Mouse (Mus musculus) central nervous system, embryonic 11.5 days (tissue): ENCODE data around the gene Ccdc155. TPM values are rescaled to one million over a fixed set of nuclear protein-coding genes. Genes with fewer than 3 reads are reported as not detected.

Experiments
- polyA plus RNA-seq: library from polyadenylated mRNA; depleted of rRNA; stranded (reverse); fragments of >200 nt; gene quantifications from 2 replicates; pipeline ENCODE4 v1.2.3, GENCODE M21; 2012; rRNA removed

Gene Ccdc155
- polyA plus RNA-seq = 0.92 and 1.1 TPM in 2 replicates

DNA sequence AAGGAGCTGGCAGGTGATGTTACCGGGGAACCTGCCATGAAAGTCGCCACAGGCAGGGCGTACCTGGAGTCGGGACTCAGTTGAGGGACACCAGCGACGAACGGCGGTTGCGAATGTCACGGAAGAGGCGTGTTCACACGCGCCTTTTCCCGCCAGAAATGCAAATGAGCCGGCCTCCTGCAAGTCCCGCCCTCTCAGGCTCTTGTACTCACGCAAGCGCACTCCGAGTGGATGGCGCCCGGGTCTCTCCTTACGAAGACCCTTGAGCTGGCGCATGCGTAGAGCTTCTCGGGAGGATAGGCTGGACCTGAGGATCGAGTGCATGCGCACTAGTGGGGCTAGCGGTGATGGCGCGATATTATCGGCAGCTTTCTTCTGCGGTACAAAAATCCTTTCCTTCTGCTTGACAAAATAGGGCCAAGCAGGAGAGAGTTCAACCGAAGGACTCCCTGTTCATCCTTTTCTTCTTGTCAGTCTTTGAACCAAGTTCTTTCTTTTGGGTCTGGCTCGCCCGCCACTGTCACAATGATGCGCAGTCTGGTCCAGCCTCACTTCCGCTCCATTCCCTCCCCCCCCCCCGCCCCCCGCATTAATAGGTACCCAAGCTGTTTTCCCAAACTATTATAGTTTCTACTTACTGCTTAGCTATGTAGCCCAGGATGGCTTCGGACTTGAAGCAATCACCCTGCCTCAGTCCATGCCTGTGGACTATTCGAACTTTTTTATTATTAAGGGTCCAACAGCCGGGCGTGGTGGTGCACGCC, at the start of gene Ccdc155:
Gene Ccdc155 (minus strand): TSS at position 513 of the 764 bp plus-strand sequence.

DNA sequence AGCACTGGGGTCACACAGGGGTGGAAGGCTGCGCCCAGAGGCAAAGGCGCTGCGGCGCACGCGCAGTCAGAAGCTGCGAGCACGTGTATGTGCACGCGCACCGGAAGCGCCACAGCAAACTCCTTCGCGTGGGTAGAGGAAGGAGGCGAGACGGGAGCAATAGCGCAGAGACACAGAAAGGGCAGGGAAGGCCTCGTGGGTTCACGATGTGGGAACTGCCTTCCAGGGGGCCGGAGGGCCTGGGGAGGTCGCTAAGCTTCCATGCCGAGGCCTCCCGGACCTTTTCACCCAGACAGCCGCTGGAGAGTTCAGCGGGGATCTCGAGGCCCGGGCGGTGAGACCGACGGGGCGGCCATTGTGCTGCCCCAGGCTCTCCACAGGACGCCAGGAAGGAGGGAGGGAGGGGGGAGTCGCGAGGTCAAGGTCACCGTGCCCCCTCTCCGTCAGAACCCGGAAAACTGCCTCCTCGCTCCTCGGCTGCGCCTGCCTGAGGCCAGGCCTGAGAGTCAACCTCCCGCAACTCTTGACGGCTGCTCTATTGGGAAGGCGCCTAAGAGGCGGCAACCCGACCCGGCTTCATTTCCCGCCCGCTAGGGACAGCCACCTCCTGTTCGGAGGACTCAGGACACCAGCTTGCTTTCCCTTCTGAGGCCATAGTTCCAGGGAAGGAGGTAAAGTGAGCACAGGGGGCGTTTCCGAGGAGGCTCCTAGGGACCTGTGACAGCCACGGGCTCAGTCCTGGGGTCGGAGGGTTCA, 36.1 kb upstream of the Ccdc155 start, which contains the start of gene Slc6a16:
Gene Slc6a16 (plus strand): TSS at position 453 of the 756 bp plus-strand sequence.

DNA sequence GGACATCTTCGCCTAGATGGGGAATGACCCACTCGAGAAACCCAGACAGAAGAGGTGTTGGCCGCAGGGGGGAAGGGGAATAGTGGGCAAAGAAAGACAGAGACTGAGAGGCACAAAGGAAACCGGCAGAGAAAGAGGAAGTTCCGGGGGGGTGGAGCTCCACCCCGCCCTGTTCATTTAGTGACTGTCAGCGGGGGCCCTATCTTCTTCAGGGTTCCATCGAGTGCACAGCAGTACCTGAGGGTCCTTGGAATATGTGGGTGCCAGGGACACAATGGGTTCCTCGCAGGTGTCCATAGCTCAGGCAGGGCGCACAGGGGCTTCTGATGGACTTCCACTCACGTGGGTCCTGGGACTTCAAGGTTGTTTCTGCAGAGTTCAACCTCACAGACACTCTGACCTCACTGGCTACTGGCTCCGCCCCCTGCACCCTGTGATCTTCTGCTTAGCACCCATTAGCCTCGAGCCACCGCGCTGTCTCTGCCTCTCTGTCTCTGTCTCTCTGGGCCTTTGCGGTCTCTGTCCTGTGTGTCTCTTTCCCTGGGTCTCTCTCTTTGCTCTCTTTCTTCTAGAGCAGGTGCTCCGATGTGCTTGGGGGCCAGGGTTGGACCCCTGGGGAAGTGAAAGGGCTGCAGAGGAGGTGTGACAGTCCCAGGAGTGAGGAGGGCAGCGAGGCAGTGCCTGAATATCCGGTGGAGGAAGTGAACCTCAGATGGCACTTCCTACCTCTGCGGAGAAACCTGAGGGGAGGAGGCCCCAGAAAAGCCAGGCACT, 34.2 kb upstream of the Ccdc155 start, which contains the start of gene Cd37:
Gene Cd37 (minus strand): TSS at position 393 of the 774 bp plus-strand sequence.

DNA sequence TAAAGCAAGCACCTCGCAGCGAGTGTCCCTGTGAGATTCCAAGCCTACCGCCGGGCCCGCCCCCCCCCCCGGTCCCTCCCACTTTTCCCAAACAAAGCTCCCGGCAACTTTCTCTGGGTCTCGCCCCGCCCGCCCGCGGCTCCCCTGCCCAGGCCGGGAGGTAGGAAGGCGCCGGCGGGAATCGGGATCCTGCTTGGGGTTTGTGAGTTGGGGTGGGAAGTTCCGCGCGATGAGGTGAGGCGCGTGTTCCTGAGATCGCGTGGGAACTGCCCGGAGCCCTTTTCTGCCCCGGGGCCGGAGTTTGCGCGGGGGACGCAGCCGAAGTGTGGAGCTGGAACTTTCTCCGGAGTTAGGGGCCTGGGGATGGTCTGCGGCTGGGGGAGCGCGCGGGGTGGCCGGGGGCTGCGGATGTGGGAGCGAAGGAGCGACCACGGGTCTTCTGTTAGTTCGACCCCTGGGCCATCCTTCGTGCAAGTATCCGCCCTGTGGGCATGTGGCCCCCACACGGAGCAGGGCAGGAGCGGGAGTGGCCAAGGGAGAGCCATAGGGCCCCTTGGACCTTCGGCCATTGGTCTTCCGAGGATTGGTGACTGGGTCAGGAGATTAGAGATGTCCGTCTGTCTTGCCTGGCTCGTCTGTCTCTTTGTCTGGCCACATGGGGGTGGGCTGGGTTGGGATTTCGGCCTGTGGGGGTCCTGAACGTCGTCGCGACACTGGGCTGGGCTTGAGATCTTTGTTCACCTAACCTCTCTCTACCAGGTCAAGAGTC, 11.2 kb upstream of the Ccdc155 start, which contains the start of gene Tead2:
Gene Tead2 (plus strand): TSS at position 81 of the 769 bp plus-strand sequence.

DNA sequence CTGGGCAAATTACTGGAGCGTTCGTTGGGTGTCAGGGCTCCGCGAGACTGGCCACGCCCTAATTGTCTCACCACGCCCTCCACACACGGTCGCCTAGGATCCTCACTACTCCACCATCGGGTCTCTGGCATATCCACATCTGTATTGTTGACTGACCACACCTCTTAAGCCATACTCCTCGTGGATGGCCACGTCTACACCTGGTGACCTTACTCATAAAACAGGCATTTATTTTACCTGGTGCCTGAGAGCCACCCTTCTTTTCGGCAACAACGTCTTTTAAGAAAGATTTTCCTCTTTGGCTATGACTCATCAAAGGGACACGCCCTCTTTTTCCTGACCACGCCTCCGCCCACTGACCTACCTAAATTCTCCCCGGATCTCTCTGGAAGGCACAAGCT, 7.2 kb upstream of the Ccdc155 start, which contains the start of gene Dkkl1:
Gene Dkkl1 (minus strand): TSS at position 297 of the 401 bp plus-strand sequence.

DNA sequence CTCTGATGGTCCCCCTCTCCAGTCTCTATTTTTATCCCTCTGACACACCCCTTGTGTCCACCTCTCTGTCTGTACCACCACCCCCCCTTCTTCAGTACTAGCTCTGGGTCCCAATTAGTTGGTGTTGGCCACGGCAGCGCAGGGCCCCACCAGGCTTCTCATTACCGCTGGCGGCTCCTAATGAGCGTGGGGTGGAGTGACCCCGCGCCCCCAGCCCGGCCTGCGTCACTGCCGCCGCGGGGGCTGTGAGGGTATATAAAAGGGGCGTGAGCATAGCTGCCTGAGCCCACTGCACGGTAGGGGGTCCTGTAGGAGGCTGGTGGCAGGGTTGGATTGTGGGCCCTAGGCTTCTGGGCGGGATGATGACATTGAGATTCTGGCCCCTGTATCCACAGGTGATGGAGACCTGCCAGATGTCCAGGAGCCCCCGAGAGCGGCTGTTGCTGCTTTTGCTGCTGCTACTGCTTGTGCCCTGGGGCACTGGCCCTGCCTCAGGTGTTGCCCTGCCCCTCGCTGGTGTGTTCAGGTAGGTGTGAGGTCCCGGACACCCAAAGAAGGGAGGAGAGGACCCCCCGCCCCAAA, 23.7 kb downstream of the Ccdc155 start, which contains the start of gene Pth2:
Gene Pth2 (plus strand): TSS at position 100 of the 582 bp plus-strand sequence.

DNA sequence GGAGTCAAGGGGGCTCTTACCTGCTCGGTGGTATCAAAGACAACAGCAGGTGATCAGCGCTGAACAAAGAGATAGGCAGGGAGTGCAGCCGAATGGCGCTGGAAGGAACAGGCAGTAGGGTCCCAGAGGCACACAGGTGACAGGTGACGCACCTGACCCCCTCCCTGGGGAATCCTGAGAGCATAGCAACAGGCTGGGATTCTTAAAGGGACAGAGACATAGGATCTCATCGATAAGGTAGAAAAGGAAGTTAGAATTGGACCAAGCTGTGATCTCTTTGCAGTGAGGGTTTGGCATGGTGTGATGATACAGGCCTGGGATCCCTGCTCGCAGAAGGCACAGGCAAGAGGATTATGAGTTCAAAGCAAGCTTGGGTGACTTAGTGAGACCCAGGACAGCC, 25.2 kb downstream of the Ccdc155 start, which contains the start of gene Gfy:
Gene Gfy (minus strand): TSS at position 101 of the 400 bp plus-strand sequence.

DNA sequence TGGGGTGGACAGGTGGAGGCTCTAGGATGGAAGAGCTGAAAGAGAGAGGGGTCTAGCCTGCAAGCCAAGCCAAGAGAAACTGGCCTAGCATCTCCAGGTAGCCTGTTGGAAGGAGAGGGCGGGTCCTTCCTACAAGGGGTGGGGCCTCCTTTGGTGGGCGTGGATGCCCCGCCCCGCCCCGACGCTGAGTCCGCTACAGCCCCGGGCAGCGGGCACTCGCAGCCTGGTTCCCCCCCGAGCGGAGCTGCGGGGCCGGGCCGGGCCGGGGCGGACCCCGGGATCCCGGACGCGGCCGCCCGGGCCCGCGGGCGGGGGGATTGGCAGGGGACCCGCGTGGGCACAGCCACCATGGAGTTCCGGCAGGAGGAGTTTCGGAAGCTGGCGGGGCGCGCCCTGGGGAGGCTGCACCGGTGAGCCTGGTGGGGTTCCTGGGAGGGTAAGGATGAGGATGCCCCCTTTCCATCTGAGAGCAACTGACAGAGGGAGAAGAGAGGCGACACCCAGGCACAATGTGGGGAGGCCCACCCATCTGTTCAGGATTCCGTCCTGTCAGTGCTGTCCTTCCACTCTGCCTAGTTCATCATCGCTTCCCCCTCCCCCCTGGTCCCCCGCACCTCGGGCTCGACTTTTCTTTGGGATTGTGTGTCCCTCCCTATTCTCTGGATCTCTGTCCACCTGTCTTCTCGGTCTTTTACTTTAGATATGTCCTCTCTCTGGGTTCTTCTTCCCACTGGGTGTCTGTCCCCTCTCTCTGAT, 40.8 kb downstream of the Ccdc155 start, which contains the start of gene Slc17a7:
Gene Slc17a7 (plus strand): TSS at position 215 of the 756 bp plus-strand sequence.

DNA sequence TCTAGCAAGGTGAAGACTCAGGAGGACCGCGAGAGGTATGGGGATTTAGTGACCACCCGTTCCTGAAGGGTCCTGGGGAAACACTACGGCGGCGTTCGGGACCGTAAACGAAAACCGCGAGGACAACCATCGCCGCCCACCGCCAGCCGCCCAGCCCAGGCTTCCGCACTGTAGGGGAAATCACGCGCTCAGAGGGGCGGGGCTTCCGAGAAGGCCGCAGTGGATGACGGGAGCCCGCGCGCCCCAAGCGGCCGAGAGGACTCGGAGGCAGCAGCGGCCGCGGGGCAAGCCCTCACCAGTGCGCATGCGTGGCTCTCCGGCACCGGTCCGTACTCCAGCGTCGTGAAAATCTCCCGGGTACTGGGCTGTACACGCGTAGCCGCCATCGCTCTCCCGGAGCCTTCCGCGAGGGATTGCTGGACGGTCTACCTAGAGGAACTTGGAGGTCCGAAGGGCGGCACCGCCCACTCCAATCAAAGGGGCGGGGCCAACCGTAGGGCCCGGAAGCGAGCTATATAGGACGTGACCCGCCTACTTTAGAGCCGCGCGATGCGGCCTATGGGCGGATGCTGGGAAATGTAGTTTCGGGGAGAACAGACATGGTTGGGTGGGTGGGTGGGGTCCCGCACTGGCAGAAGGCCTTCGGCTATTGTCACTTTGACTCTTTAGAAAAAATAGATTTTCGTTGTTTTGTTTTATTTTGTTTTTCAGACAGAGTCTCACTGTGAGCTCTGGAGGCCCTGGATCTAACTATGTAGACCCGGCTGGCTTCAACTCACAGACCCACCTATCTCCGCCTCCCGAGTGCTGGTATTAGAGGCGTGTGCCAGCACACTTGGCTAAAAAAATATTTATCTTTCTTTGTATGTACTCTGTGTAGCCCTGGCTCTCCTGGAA, 50.3 kb downstream of the Ccdc155 start, which contains the start of the genes Pih1d1 and Aldh16a1:
Gene Pih1d1 (plus strand): TSS at position 208 of the 897 bp plus-strand sequence.
Gene Aldh16a1 (minus strand): TSS at position 489 of the 897 bp plus-strand sequence.

DNA sequence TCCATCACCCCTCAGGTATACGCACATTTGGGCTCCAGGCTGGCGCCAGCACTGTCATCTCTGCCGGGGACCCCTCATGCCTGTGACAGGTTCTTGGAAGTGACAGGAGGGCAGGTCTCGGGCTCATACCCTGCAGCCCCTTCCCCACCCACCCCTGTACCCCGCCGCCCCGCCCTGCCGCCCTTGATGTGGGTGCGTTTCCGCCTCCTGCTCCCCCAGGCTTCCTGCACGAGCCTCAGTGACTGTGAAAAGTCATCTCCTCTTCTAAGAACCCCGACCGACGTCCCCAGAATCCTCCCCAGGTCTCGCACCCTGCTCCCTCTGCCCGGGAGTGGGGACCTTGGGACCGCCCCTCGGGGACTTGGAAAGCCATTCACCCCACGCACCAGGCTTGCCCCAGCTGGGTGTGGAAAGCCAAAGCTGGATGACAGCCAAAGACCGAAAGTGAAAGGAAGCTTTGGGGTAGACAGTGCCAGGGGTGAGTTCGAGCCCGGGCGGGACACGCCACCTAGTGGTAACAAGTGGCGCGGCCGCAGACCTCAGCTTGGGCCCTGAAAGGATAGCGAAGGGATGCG, 68.6 kb downstream of the Ccdc155 start, which contains the start of the genes Gm45713 and Flt3l:
Gene Gm45713 (minus strand): TSS at position 239 of the 575 bp plus-strand sequence.
Gene Flt3l (minus strand): TSS at position 440 of the 575 bp plus-strand sequence.

Other genes with a start within 250 kb of the Ccdc155 start
- gene Cpt1c, start 230.0 kb downstream of the Ccdc155 start, polyA plus RNA-seq = 36.4 and 49.2 TPM in 2 replicates
- 510 and 945 TPM in 2 replicates for gene Prmt1, start 218.3 kb downstream of the Ccdc155 start, polyA plus RNA-seq
- 113 and 137 TPM in 2 replicates for gene Irf3, start 207.2 kb downstream of the Ccdc155 start, polyA plus RNA-seq
- 70.1 and 80.1 TPM in 2 replicates for gene Bcl2l12, start 206.2 kb downstream of the Ccdc155 start, polyA plus RNA-seq
- gene Scaf1, start 188.5 kb downstream of the Ccdc155 start, polyA plus RNA-seq = 105 and 108 TPM in 2 replicates
- 17.2 and 25.6 TPM in 2 replicates for gene Rras, start 186.9 kb downstream of the Ccdc155 start, polyA plus RNA-seq
- 27.7 and 54.2 TPM in 2 replicates for gene Prr12, start 152.0 kb downstream of the Ccdc155 start, polyA plus RNA-seq
- 75.0 and 79.0 TPM in 2 replicates for gene Nosip, start 142.5 kb downstream of the Ccdc155 start, polyA plus RNA-seq
- 18.9 and 28.4 TPM in 2 replicates for gene Prrg2, start 142.2 kb downstream of the Ccdc155 start, polyA plus RNA-seq
- 151 and 178 TPM in 2 replicates for gene Rcn3, start 112.7 kb downstream of the Ccdc155 start, polyA plus RNA-seq
- gene Fcgrt, start 101.0 kb downstream of the Ccdc155 start, polyA plus RNA-seq = 9.6 and 15.3 TPM in 2 replicates
- 695 and 927 TPM in 2 replicates for gene Rps11, start 80.5 kb downstream of the Ccdc155 start, polyA plus RNA-seq
- gene Rpl13a, start 76.1 kb downstream of the Ccdc155 start, polyA plus RNA-seq = 2,695 and 3,876 TPM in 2 replicates
- 0.05 and 0.52 TPM in 2 replicates for gene Gm45713, start 68.7 kb downstream of the Ccdc155 start, polyA plus RNA-seq
- 4.8 and 5.5 TPM in 2 replicates for gene Flt3l, start 68.5 kb downstream of the Ccdc155 start, polyA plus RNA-seq
- 112 and 132 TPM in 2 replicates for gene Pih1d1, start 50.6 kb downstream of the Ccdc155 start, polyA plus RNA-seq
- gene Aldh16a1, start 50.3 kb downstream of the Ccdc155 start, polyA plus RNA-seq = 31.7 and 34.0 TPM in 2 replicates
- 2.3 and 2.8 TPM in 2 replicates for gene Slc17a7, start 40.9 kb downstream of the Ccdc155 start, polyA plus RNA-seq
- 0.04 and 0.07 TPM in 2 replicates for gene Gfy, start 25.3 kb downstream of the Ccdc155 start, polyA plus RNA-seq
- 0.26 TPM in 1 of 2 replicates, not detected in the other for gene Pth2, start 23.9 kb downstream of the Ccdc155 start, polyA plus RNA-seq
- 2.0 and 3.1 TPM in 2 replicates for gene Dkkl1, start 7.3 kb upstream of the Ccdc155 start, polyA plus RNA-seq
- gene Tead2, start 10.9 kb upstream of the Ccdc155 start, polyA plus RNA-seq = 557 and 610 TPM in 2 replicates
- 1.8 and 2.6 TPM in 2 replicates for gene Cd37, start 34.2 kb upstream of the Ccdc155 start, polyA plus RNA-seq
- gene Slc6a16, start 36.2 kb upstream of the Ccdc155 start, polyA plus RNA-seq = 0.17 and 0.30 TPM in 2 replicates
- not detected in 2 replicates for gene Slc6a21, start 72.6 kb upstream of the Ccdc155 start, polyA plus RNA-seq
- gene Trpm4, start 128.9 kb upstream of the Ccdc155 start, polyA plus RNA-seq = 18.1 and 19.9 TPM in 2 replicates
- gene Hrc, start 130.4 kb upstream of the Ccdc155 start, polyA plus RNA-seq = 1.7 and 4.2 TPM in 2 replicates
- gene Ppfia3, start 162.1 kb upstream of the Ccdc155 start, polyA plus RNA-seq = 13.7 and 16.5 TPM in 2 replicates
- 3.5 and 3.6 TPM in 2 replicates for gene Lin7b, start 165.7 kb upstream of the Ccdc155 start, polyA plus RNA-seq
- gene Snrnp70, start 190.8 kb upstream of the Ccdc155 start, polyA plus RNA-seq = 695 and 1,491 TPM in 2 replicates
- gene Kcna7, start 200.8 kb upstream of the Ccdc155 start, polyA plus RNA-seq = 0.04 TPM in 1 of 2 replicates, not detected in the other
- gene Ntf5, start 208.8 kb upstream of the Ccdc155 start, polyA plus RNA-seq = 1.3 and 2.1 TPM in 2 replicates
- 0.16 TPM in 1 of 2 replicates, not detected in the other for gene Lhb, start 215.9 kb upstream of the Ccdc155 start, polyA plus RNA-seq
- gene Gys1, start 230.0 kb upstream of the Ccdc155 start, polyA plus RNA-seq = 19.0 and 32.3 TPM in 2 replicates
- 154 and 206 TPM in 2 replicates for gene Ruvbl2, start 233.2 kb upstream of the Ccdc155 start, polyA plus RNA-seq